Mouse (Mus musculus): ENCODE results near the gene Endod1.

Gene Endod1

GRCm38 (mm10) chr9:14381353-14382055 is at the start of gene Endod1:
Gene Endod1, minus strand, starts transcription at chr9:14381507.
- no peak for DNase-seq (ENCODE audit: low read depth, low spot score)

DNA sequence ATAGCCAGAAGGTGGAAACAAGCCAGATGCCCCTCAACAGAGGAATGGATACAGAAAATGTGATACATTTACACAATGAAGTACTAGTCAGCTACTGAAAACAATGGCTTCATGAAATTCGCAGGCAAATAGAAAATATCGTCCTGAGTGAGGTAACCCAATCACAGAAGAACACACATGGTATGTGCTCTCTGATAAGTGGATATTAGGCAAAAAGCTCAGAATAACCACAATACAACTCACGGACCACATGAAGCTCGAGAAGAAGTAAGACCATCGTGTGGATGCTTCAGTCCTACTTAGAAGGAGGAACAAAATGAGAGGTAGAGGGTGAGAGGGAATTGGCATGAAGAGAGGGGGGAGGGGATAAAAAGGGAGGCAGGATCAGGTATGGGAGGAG is 27.8 kb upstream of the Endod1 start:
- DNase-seq (ENCODE audit: low read depth, low spot score) = no peak

GRCm38 (mm10) chr9:14408044-14408443 is 26.7 kb upstream of the Endod1 start:
- no peak for DNase-seq (ENCODE audit: low read depth, low spot score)

- DNase-seq (ENCODE audit: low read depth, low spot score) = no peak
Measured at GRCm38 (mm10) chr9:14406056-14406455, 24.7 kb upstream of the Endod1 start.

DNA sequence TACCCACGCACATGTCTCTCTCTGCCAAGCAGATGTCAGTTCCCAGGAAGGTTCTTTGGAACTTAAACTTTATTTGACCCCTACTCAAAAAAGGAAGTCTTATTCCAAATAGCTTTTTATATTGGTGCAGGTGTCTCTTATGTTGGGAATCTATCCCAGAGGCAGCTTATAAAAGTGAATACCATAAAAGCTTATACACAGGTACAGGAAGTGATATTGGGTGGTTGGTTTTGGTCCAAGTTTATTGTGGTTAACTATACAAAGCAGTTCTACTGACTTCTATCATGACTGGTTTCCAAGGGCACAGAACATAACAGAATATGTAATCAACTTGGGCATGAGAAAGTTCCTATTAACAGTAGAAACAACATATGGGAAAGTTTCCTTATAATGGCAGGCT is 20.8 kb upstream of the Endod1 start:
- DNase-seq (ENCODE audit: low read depth, low spot score) = no peak

- DNase-seq (ENCODE audit: low read depth, low spot score) = no peak
Measured at GRCm38 (mm10) chr9:14400392-14400791, 19.1 kb upstream of the Endod1 start.

DNA sequence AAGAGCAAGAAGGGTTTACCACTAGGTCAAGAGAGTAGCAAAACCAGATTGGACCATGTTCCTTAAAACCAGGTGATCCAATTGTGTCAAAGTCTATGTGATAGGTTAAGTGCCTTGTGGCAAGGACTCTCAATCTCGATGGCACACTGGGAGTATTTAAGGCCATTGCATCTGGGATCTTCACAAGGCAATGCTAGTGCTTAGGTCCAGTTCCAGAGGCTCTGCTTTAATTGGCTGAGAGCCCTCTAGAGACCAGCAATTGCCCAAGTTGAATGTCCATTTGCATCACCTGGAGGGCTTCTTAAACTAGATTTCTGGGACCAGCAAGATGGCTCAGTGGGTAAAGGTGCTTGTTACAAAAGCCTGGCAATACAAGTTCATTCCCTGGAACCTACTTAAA is 17.6 kb upstream of the Endod1 start:
- DNase-seq (ENCODE audit: low read depth, low spot score) = no peak

DNA sequence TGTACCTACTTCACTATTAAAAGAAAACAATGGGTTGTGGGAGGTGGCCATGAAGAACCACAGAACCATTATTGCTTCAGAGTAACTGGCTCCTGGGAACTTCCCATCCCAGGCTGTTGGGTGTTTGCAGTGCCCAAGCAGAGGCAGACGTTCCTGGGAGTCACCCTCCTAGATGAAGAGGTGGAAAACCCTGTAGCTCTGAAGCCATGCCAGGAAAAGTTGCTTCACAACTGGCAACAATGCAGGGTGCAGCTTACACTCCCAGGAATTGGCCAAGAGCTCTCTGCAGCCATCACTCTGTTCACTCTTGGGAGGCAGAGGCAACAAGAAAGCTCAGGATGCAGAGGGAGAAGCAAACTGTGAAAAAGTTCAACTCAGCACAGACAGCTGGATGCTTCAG is 16.8 kb upstream of the Endod1 start:
- no peak for DNase-seq (ENCODE audit: low read depth, low spot score)

DNA sequence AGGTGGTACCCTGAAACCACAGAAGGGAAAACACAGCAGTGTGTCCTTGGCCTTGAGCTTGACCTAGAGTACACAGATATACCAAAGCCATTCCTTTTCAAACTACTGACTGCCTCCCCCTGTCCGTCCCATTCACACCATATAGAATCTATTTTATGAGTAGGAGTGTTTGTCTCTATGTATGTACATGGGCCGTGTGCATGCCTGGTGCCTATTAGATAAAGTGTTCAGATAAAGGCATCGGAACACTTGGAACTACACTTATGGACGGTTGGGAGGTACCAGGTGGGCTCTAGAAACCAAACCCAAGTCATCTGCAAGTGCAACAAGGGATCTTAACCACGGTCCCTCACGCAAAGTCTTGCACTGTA is 16.1 kb upstream of the Endod1 start:
- no peak for DNase-seq (ENCODE audit: low read depth, low spot score)

- no peak for DNase-seq (ENCODE audit: low read depth, low spot score)
Measured at GRCm38 (mm10) chr9:14396819-14397448, 15.6 kb upstream of the Endod1 start.

DNA sequence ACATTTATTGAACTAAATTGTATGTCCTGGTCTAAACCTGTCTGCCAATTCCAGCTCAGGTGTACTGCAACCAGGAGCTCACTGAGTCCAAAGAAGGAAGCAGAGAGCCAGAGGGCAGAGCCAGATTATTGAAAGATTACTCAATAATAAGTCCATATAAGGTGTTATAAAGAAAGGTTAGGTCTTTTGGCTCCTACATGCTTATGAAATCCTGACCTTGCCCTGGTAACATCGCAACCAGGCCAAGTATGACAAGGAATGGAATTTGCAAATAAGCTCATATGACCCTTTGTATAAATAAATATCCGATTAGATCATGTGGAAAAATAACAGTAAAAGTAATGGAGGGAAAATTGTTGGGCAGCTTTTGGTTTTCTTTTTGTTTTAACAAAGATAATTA is 14.8 kb upstream of the Endod1 start:
- no peak for DNase-seq (ENCODE audit: low read depth, low spot score)

DNA sequence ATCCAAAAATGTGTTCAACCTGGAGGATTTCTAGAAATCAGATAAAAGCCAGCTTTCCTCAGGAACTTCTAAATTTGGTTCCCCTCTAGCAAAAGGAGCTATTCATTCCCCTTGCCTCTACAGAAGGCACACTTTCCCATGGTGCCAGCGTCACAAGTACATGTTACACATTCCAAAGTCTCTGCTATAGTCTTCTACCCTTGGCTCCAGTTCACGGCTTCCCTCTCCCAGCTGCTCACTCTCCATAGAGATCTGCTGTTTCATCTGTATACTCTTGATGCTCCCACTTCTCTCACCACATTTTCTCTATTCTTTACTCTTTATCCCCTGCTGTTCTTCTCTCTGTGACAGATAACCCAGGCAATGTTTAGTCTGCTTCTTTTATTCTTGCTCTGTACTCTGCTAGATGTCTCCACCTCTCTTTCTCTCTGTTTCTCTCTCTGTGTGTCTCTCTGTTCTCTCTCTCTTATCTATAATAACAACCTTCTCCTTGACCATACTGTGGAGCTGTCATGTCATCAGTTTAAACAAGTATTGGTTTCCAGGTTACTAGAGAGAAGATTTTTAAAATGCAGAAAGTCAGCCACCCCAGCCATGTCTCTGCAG is 13.8 kb upstream of the Endod1 start:
- DNase-seq (ENCODE audit: low read depth, low spot score) = no peak

GRCm38 (mm10) chr9:14391841-14392318 is 10.6 kb upstream of the Endod1 start:
- DNase-seq (ENCODE audit: low read depth, low spot score) = no peak

- no peak for DNase-seq (ENCODE audit: low read depth, low spot score)
Measured at GRCm38 (mm10) chr9:14391286-14391685, 10.0 kb upstream of the Endod1 start.

DNA sequence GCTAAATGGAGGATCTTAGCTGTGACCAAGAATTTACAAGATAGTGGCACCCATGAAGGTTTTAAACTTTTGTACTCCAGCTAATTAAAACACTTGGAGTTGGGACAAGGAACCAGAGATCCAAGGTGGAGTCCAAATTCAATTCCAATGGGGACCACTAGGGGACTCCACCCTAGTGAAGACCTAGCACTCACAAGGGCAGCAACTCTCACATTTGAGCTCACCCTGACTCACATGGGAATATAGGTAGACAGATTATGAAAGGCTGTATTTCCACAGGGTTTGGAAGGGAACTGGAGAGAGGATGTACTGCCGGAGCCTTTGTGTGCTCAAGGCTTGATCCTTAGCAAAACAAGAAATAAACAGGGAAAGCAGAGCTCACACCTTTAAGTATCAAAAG is 9.0 kb upstream of the Endod1 start:
- no peak for DNase-seq (ENCODE audit: low read depth, low spot score)

GRCm38 (mm10) chr9:14389050-14389621 is 7.8 kb upstream of the Endod1 start:
- DNase-seq (ENCODE audit: low read depth, low spot score) = no peak

GRCm38 (mm10) chr9:14388001-14388400 is 6.7 kb upstream of the Endod1 start:
- no peak for DNase-seq (ENCODE audit: low read depth, low spot score)

DNA sequence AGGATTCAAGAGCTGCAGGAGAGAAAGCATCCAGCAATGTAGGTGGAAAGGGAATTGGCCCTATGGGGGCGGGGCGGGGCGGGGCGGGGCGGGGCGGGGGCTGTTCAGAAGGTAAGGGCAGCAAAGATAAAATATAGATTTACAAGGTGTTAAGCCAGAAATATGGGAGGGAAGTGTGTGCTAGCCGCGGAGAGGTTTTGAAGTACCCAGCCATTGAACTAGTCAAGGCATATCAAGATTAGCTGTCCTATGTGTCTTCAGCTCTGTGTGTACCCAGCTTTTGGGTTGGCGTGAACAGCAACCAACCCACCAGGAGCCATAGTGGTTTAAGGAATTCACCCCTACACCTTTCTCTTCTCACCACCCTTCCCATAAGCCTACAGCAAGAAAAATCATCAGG is 5.5 kb upstream of the Endod1 start:
- DNase-seq (ENCODE audit: low read depth, low spot score) = no peak

- no peak for DNase-seq (ENCODE audit: low read depth, low spot score)
Measured at GRCm38 (mm10) chr9:14385665-14386064, 4.4 kb upstream of the Endod1 start.

GRCm38 (mm10) chr9:14383186-14383920 is 2.0 kb upstream of the Endod1 start:
- DNase-seq (ENCODE audit: low read depth, low spot score) = no peak

- no peak for DNase-seq (ENCODE audit: low read depth, low spot score)
Measured at GRCm38 (mm10) chr9:14382256-14382791, 1.0 kb upstream of the Endod1 start.

Data from retina, adult 2 months (tissue).